Mouse (Mus musculus) E14TG2a.4 (cell line): ENCODE measurements at regions not wholly inside any gene's neighbourhood (a gene's known extent, or its start where the extent isn't known, plus 50 kb on each side); places are given as distances from the start of the nearest gene placed in this dataset.

ENCODE experiments used
- CTCF ChIP-seq: conservative IDR thresholded peaks from 2 replicates; pipeline ENCODE4 v1.5.1; 2014; ENCODE audit warnings: low read length
- NANOG ChIP-seq: IDR thresholded peaks from 2 replicates; pipeline ENCODE4 v1.6.1; 2014; ENCODE audit warnings: borderline replicate concordance, low read length, mixed read lengths
- POU5F1 ChIP-seq: IDR thresholded peaks from 2 replicates; pipeline ENCODE4 v1.6.1; 2014; ENCODE audit warnings: low read length, borderline replicate concordance

DNA sequence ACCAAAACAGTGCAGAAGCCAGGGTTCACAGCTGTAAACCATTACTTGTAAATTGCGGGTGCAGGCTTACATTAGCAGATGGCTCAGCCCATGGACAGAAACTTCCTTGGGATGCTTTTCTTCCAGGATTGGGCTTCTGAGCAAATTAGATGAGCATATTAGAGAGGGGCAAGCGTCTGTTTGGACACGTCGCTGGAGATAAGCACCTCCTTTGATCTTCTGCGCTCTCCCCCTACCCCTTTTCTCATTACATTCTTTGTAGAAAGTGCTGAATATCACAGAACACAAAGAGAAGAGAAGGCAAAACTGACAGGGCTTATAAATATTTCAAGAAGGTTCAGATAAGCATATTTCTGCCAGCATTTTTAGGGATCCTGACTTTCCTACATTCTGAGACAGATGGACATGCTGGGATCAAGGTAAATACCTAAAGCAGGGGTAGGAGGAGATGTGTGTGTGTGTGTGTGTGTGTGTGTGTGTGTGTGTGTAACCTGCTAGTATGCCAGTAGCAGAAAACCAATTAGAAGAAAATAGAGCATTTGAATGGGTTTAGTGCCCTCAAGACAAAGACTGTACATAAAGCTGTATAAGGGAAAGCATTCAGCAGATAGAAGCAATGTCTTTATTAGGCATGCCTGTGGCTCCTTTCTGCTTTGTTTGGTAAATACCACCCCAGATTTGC, 1173.8 kb upstream of the Map3k7 start:
- TF ChIP-seq CTCF (no peak), POU5F1 (no peak), NANOG (no peak)
